Comparison of ENCODE assay signal across 23 mouse cellular contexts in the genomic region with DNA sequence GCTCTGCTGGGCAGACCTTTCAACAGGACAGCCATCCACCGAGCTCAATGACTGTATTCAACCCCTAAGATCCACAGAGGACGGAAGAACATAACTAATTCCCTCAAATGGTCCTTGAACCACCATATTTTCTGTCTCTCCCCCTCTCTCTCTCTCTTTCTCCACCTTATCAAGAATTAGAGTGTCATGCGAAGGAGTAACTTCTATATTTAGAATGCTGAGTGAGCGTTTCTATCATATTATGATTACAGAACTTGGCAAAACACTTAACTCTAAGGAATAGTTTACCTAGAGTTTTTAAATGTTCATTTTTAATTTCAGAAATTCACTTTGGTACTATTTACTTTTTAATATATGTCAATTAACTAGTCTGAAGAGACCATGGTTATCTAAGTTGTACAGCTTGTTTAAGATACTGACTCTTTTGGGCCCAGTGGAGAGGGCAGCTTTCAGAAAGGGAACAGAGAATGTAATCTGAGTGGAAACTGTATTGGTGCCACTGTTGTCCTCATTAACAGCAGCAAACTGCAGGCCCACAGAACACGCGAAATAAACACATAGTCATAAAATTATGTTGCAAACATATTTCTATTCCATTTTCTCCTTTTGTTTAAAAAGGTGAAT. TPM values are rescaled to one million over a fixed set of nuclear protein-coding genes. Genes with fewer than 3 reads are reported as not detected.
A peak's percentile ranks its signal among the peaks of the same experiment; 100 is the strongest.
DNase-seq lines count a peak whose midpoint lies in the region; ATAC-seq and TF ChIP-seq lines count a peak whose summit lies in the region.
"Had no signal": no experiment of that assay in that cellular context is flagged by ENCODE, and none has a peak within 500 bp of the region (broad histone marks: within the 10 kb centered on the region; RNA-seq: fewer than 3 reads in every experiment).

No protein-coding gene starts in this region.

- peaks cover 24% of the 10 kb centered on the region for H3K4me1 ChIP-seq in heart, embryonic 12.5 days (replicated peaks)
- H3K4me1 ChIP-seq in CH12.LX (ENCODE audit: control insufficient read depth in 1 of 2, insufficient read depth in 2 of 2): peaks cover 8 to 54% of the 10 kb centered on the region in 2 experiments; a peak in 3 of 4 replicates
- H3K4me1 ChIP-seq in brown adipose tissue, adult 24 weeks (ENCODE audit: control insufficient read depth, insufficient read depth, insufficient read length, low read length): peaks cover 4% of the 10 kb centered on the region
- H3K4me1 ChIP-seq in liver, embryonic 13.5 days (replicated peaks): peaks cover 36% of the 10 kb centered on the region
- H3K4me1 ChIP-seq: kidney, embryonic 15.5 days; limb, embryonic 13.5 days had no signal

- dilution Hi-C loops in CH12.LX (cut with MboI; ENCODE audit: extremely low pct_ligation_motif_present, extremely low pct_unique_long_range_greater_than_20kb, low sequenced_read_pairs): no loop called here

- peaks cover 17% of the 10 kb centered on the region for H3K36me3 ChIP-seq in heart, embryonic 12.5 days
- peaks cover 33 to 41% of the 10 kb centered on the region in 2 experiments for H3K36me3 ChIP-seq in CH12.LX (replicated peaks in 1 of 2; ENCODE audit: control insufficient read depth in 1 of 2, insufficient read depth in 1 of 2, low read length in 1 of 2)
- peaks cover 11% of the 10 kb centered on the region for H3K36me3 ChIP-seq in liver, embryonic 13.5 days

- TF ChIP-seq CTCF in CH12.LX (conservative IDR thresholded peaks at IDR 0.05 in 1 of 2, IDR thresholded peaks at IDR 0.05 in 1 of 2; ENCODE audit: low read depth in 2 of 2, low read length in 2 of 2): no peak

- no peak overlapping the region for H3K4me3 ChIP-seq in heart, embryonic 12.5 days
- H3K4me3 ChIP-seq in CH12.LX (replicated peaks in 1 of 3; ENCODE audit: low read depth in 2 of 3, low read length in 2 of 3, poor library complexity in 1 of 3): no peak overlapping the region
- no peak overlapping the region for H3K4me3 ChIP-seq in brown adipose tissue, adult 24 weeks (ENCODE audit: insufficient read depth, low read depth, low read length)
- no peak overlapping the region for H3K4me3 ChIP-seq in liver, embryonic 13.5 days (replicated peaks)
- H3K4me3 ChIP-seq: kidney, embryonic 15.5 days; limb, embryonic 13.5 days; midbrain, embryonic 13.5 days had no signal

- no peak for DNase-seq in heart, adult 11 months
- DNase-seq in CH12.LX (ENCODE audit: extremely low read depth): no peak
- DNase-seq in liver, embryonic 13.5 days: no peak
- DNase-seq in testis, postnatal 14 days (ENCODE audit: low spot score): no peak
- no peak for DNase-seq in adrenal gland, postnatal 10 days
- DNase-seq: adrenal gland, adult 8-10 months; cerebellum, adult 8-10 months; cerebellum, postnatal 36 days; gastrocnemius, postnatal 36 days; kidney, postnatal 4 days; lung, adult 2 months; thymus, adult 2 months; thymus, postnatal 4 days had no signal

- WGBS in heart, embryonic 12.5 days: 38% methylated on average over 6 of the region's 6 CpGs
- 44% methylated on average over 6 of the region's 6 CpGs for WGBS in liver, embryonic 13.5 days (ENCODE audit: insufficient replicate concordance)

- H3K9ac ChIP-seq in heart, embryonic 12.5 days: no peak overlapping the region
- peak overlapping the region; percentile 63; the same call in 1 of the 2 replicates for H3K9ac ChIP-seq in CH12.LX (ENCODE audit: insufficient read depth, low read depth)
- no peak overlapping the region for H3K9ac ChIP-seq in liver, embryonic 13.5 days
- H3K9ac ChIP-seq: kidney, embryonic 15.5 days; limb, embryonic 13.5 days; midbrain, embryonic 13.5 days had no signal

- TF ChIP-seq RAD21 in CH12.LX (IDR thresholded peaks at IDR 0.05; ENCODE audit: low read depth, low read length): no peak

- H3K79me2 ChIP-seq in CH12.LX (replicated peaks; ENCODE audit: control insufficient read depth, extremely low read depth, insufficient read depth, poor library complexity, severe bottlenecking): peaks cover 61% of the 10 kb centered on the region

- H3K4me2 ChIP-seq in heart, embryonic 12.5 days: no peak overlapping the region
- H3K4me2 ChIP-seq in CH12.LX (ENCODE audit: insufficient read depth, low read depth, poor library complexity, severe bottlenecking): peak overlapping the region; percentile 57
- no peak overlapping the region for H3K4me2 ChIP-seq in liver, embryonic 13.5 days
- H3K4me2 ChIP-seq: kidney, embryonic 15.5 days; limb, embryonic 13.5 days; midbrain, embryonic 13.5 days had no signal

- no peak for ATAC-seq in heart, embryonic 12.5 days (ENCODE audit: insufficient number of reproducible peaks, low FRiP score)
- ATAC-seq in liver, embryonic 13.5 days (ENCODE audit: low read depth): peak; percentile 60; the same call in 1 of the 2 replicates
- ATAC-seq in frontal cortex, adult (ENCODE audit: low TSS enrichment): no peak
- ATAC-seq: activated CD4-positive, CD25-positive, alpha-beta regulatory T cell, adult 4 months; forebrain, embryonic 16.5 days; intestine, postnatal 0 days; midbrain, embryonic 13.5 days had no signal

- TF ChIP-seq POLR2A in CH12.LX (IDR thresholded peaks at IDR 0.05; ENCODE audit: low read depth, low read length): no peak

- H3K27ac ChIP-seq in heart, embryonic 12.5 days (ENCODE audit: poor library complexity, severe bottlenecking): peak overlapping the region; percentile 64
- H3K27ac ChIP-seq in CH12.LX (ENCODE audit: insufficient read depth, low read depth): no peak overlapping the region; the same call in 1 of the 2 replicates
- peak overlapping the region; percentile 43; the same call in 1 of the 2 replicates for H3K27ac ChIP-seq in brown adipose tissue, adult 24 weeks (replicated peaks; ENCODE audit: low read depth, low read length)
- H3K27ac ChIP-seq in liver, embryonic 13.5 days: no peak overlapping the region
- H3K27ac ChIP-seq: kidney, embryonic 15.5 days; limb, embryonic 13.5 days; midbrain, embryonic 13.5 days had no signal

- 0 out of 2 replicates have a peak, but pooled peaks have one; percentile 13 for TF ChIP-seq EP300 in CH12.LX (IDR thresholded peaks at IDR 0.05; ENCODE audit: low read length)

- no peaks in the 10 kb centered on the region for H3K9me3 ChIP-seq in heart, embryonic 12.5 days (replicated peaks)
- peaks cover 9% of the 10 kb centered on the region for H3K9me3 ChIP-seq in CH12.LX (replicated peaks; ENCODE audit: low read length)
- no peaks in the 10 kb centered on the region for H3K9me3 ChIP-seq in liver, embryonic 13.5 days (replicated peaks)
- H3K9me3 ChIP-seq: G1E; kidney, embryonic 15.5 days; limb, embryonic 13.5 days; midbrain, embryonic 13.5 days had no signal

- H3K27me3 ChIP-seq in heart, embryonic 12.5 days (replicated peaks): no peaks in the 10 kb centered on the region
- no peaks in the 10 kb centered on the region for H3K27me3 ChIP-seq in CH12.LX (replicated peaks)
- no peaks in the 10 kb centered on the region for H3K27me3 ChIP-seq in liver, embryonic 13.5 days
- H3K27me3 ChIP-seq: kidney, embryonic 15.5 days; limb, embryonic 13.5 days had no signal

- in situ Hi-C loops in CH12.LX (cut with MboI; ENCODE audit: low pct_ligation_motif_present, low pct_unique_long_range_greater_than_20kb, low sequenced_read_pairs): no loop called here

TF ChIP-seq in CH12.LX, 34 proteins besides CTCF, POLR2A, EP300 and RAD21:
- TF ChIP-seq MXI1 (IDR thresholded peaks at IDR 0.05; ENCODE audit: low read depth, low read length): no peak
- TF ChIP-seq TBP (conservative IDR thresholded peaks at IDR 0.05; ENCODE audit: low read depth, low read length): no peak
- TF ChIP-seq ELF1 (IDR thresholded peaks at IDR 0.05; ENCODE audit: low read depth, low read length): no peak
- TF ChIP-seq MAFK (IDR thresholded peaks at IDR 0.05; ENCODE audit: insufficient replicate concordance, low read length): peak; percentile 82
- no peak for TF ChIP-seq NRF1 (IDR thresholded peaks at IDR 0.05; ENCODE audit: low read depth, low read length)
- no peak for TF ChIP-seq USF1 (IDR thresholded peaks at IDR 0.05; ENCODE audit: low read depth, low read length)
- no peak for TF ChIP-seq JUN (IDR thresholded peaks at IDR 0.05; ENCODE audit: insufficient read depth, low read depth, low read length)

RNA-seq across cellular contexts. Expression of a gene that starts 5.8 kb away (rescaled TPM):
- 17.0 and 19.1 TPM in 2 replicates for polyA plus RNA-seq in heart, embryonic 12.5 days (2016; fragmentation: Nextera tagmentation; extraction: Ambion mirVana)
- total RNA-seq in CH12.LX (2012; rRNA removed) (24.2 and 49.7 TPM in 2 replicates), CH12.LX (2014; rRNA removed) (46.5 and 58.2 TPM in 2 replicates)
- 13.8 and 15.4 TPM in 2 replicates for polyA plus RNA-seq in CH12.LX (2012; ENCODE audit: insufficient read length, low read depth)
- 13.5 and 19.6 TPM in 2 replicates for polyA plus RNA-seq in brown adipose tissue, adult 24 weeks (2012; ENCODE audit: insufficient read depth, insufficient read length, missing spikeins)
- polyA plus RNA-seq in liver, embryonic 13.5 days (2015; fragmentation: Nextera tagmentation; extraction: Ambion mirVana): 2.7 and 4.1 TPM in 2 replicates
- 10 to 100 TPM; 16.4 to 29.4 TPM for total RNA-seq in adrenal gland, postnatal 10 days (2021)

Comparison
In these comparisons a context has a peak if more than half of its experiments do, and no peak if none do; other contexts are left out.
1. H3K27ac ChIP-seq: peak in heart, embryonic 12.5 days (single experiment) and brown adipose tissue, adult 24 weeks (single experiment); none in CH12.LX (single experiment) and liver, embryonic 13.5 days (single experiment).